Mouse (Mus musculus) stomach, postnatal 0 days (tissue): Measurements from ENCODE around the gene Lef1.

Source experiments
- CTCF ChIP-seq: IDR thresholded peaks from 2 replicates; pipeline ENCODE4 v1.5.1; 2016; ENCODE audit warnings: antibody characterized with exemption, low read depth, mild to moderate bottlenecking, moderate library complexity
- EP300 ChIP-seq: optimal IDR thresholded peaks from 2 replicates; pipeline ENCODE3; 2016; ENCODE audit warnings: antibody characterized with exemption

DNA sequence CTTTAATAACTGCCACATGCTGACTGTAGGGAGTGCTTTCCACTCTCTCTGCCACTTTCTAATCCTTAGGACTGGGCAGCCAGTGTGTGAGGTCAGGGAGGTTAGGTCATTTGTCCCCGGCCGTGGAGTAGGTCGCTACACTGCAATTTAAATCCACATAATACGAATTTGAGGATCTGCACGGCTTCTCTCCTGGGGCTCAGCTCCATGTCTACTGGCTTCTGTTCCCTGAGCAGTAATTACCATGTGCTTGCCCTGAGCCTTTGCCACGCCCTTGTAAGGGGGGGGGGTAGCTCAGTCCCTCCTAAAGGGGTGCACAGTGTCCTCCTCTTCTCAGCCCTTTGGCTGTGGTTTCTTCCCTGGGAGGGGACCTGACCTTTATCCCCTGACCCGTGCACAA, 92.0 kb downstream of the Lef1 start:
- TF ChIP-seq CTCF (no peak), EP300 (no peak)
